Mouse (Mus musculus) stomach, postnatal 0 days (tissue): ENCODE measurements at regions not wholly inside any gene's neighbourhood (a gene's known extent, or its start where the extent isn't known, plus 50 kb on each side); places are given as distances from the start of the nearest gene placed in this dataset.
"Not testable (repeated sequence)": the region's sequence is repeated elsewhere in the genome, so short reads cannot be mapped to it uniquely, and the experiment has no call there.

ENCODE experiments used
- CTCF ChIP-seq: IDR thresholded peaks from 2 replicates; pipeline ENCODE4 v1.5.1; 2016; ENCODE audit warnings: antibody characterized with exemption, low read depth, mild to moderate bottlenecking, moderate library complexity
- EP300 ChIP-seq: optimal IDR thresholded peaks from 2 replicates; pipeline ENCODE3; 2016; ENCODE audit warnings: antibody characterized with exemption

GRCm38 (mm10) chr17:42937480-42937879, 61.0 kb upstream of the Cd2ap start:
- not testable (repeated sequence) for TF ChIP-seq CTCF, EP300
